Mouse (Mus musculus) gastrocnemius, postnatal 25 days (tissue): ENCODE data around the gene Sh3rf1. TPM values are rescaled to one million over a fixed set of nuclear protein-coding genes. Genes with fewer than 3 reads are reported as not detected.

Source experiments
- DNase-seq: peaks from one replicate; pipeline ENCODE4 v3.0.0; 2022
- long read RNA-seq, 2 experiments: library from polyadenylated mRNA; stranded (forward); transcript quantifications; one replicate each; pipeline ENCODE4 v2.0.0; 2021
- total RNA-seq, 2 experiments: library from RNA; stranded (reverse); gene quantifications; 1 replicate in 1 of 2; 2 replicates in 1 of 2; pipeline ENCODE4 v1.2.3; 2021

Gene Sh3rf1
- total RNA-seq: 1 to 10 TPM; 1.9 to 2.2 TPM
- long read RNA-seq, experiment 1: 0 reads
- long read RNA-seq, experiment 2: 0 reads

- DNase-seq: peak; percentile 79
Measured at GRCm38 (mm10) chr8:61223729-61224379, at the start of gene Sh3rf1. Sh3rf1 (plus strand) TSS chr8:61223872.

GRCm38 (mm10) chr8:61173921-61174492 lies 49.7 kb upstream of the Sh3rf1 start:
- DNase-seq: no peak

GRCm38 (mm10) chr8:61175876-61176275 lies 47.8 kb upstream of the Sh3rf1 start:
- DNase-seq: no peak

- no peak for DNase-seq
Measured at GRCm38 (mm10) chr8:61177680-61178593, 45.7 kb upstream of the Sh3rf1 start.

- no peak for DNase-seq
Measured at GRCm38 (mm10) chr8:61178594-61179140, 45.0 kb upstream of the Sh3rf1 start.

GRCm38 (mm10) chr8:61181592-61181991 lies 42.1 kb upstream of the Sh3rf1 start:
- no peak for DNase-seq

- peak; percentile 8 for DNase-seq
Measured at GRCm38 (mm10) chr8:61182020-61182419, 41.7 kb upstream of the Sh3rf1 start.

- DNase-seq: no peak
Measured at GRCm38 (mm10) chr8:61185274-61186198, 38.1 kb upstream of the Sh3rf1 start.

- no peak for DNase-seq
Measured at GRCm38 (mm10) chr8:61194306-61194925, 29.3 kb upstream of the Sh3rf1 start.

- DNase-seq: no peak
Measured at GRCm38 (mm10) chr8:61200254-61200887, 23.3 kb upstream of the Sh3rf1 start.

- DNase-seq: no peak
Measured at GRCm38 (mm10) chr8:61203035-61203826, 20.4 kb upstream of the Sh3rf1 start.

GRCm38 (mm10) chr8:61206876-61207275 lies 16.8 kb upstream of the Sh3rf1 start:
- no peak for DNase-seq

GRCm38 (mm10) chr8:61207636-61208035 lies 16.0 kb upstream of the Sh3rf1 start:
- no peak for DNase-seq

GRCm38 (mm10) chr8:61208719-61209118 lies 15.0 kb upstream of the Sh3rf1 start:
- no peak for DNase-seq

- DNase-seq: no peak
Measured at GRCm38 (mm10) chr8:61210836-61211235, 12.8 kb upstream of the Sh3rf1 start.

GRCm38 (mm10) chr8:61215081-61215819 lies 8.4 kb upstream of the Sh3rf1 start:
- no peak for DNase-seq

- no peak for DNase-seq
Measured at GRCm38 (mm10) chr8:61217017-61217416, 6.7 kb upstream of the Sh3rf1 start.

- DNase-seq: no peak
Measured at GRCm38 (mm10) chr8:61217426-61217825, 6.2 kb upstream of the Sh3rf1 start.

- no peak for DNase-seq
Measured at GRCm38 (mm10) chr8:61218439-61218838, 5.2 kb upstream of the Sh3rf1 start.
